Mouse (Mus musculus): Measurements from ENCODE around the gene Gm49450.
"Not testable (repeated sequence)": the region's sequence is repeated elsewhere in the genome, so short reads cannot be mapped to it uniquely, and the experiment has no call there.

Gene Gm49450

GRCm38 (mm10) chr15:98958901-98959420 is 5.6 kb upstream of the Gm49450 start:
- in situ Hi-C loops (cut with MboI, MseI): no loop called here

DNA sequence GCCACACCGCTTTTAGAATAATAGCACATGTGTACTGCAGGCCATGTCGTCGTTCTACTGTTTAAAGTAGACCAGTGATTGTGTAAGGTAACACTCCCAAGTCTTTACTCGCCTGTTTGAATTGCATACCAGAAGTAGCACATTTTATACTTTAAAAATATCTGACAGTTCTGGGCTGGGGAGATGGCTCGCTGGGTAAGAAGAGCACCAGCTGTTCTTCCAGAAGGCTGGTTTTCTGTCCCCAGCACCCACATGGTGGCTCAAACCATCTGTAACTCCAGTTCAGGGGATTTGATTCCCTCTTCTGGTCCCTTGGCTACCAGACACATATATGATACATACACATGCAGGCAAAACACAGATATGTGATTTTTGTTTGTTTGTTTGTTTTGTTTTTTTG is 4.1 kb upstream of the Gm49450 start:
- in situ Hi-C loops (cut with MboI, MseI): no loop called here

- in situ Hi-C loops (cut with MboI, MseI): no loop called here
Observed at GRCm38 (mm10) chr15:98956000-98956399, 2.6 kb upstream of the Gm49450 start.

- in situ Hi-C loops (cut with MboI, MseI): no loop called here
Observed at GRCm38 (mm10) chr15:98955324-98955723, 2.0 kb upstream of the Gm49450 start.

- in situ Hi-C loops (cut with MboI, MseI): no loop called here
Observed at GRCm38 (mm10) chr15:98954425-98955253, 1.3 kb upstream of the Gm49450 start.

- in situ Hi-C loops (cut with MboI, MseI): no loop called here
Observed at GRCm38 (mm10) chr15:98952751-98953400, 475 bp downstream of the Gm49450 start.

- in situ Hi-C loops (cut with MboI, MseI): no loop called here
Observed at GRCm38 (mm10) chr15:98952063-98952455, 1.3 kb downstream of the Gm49450 start.

DNA sequence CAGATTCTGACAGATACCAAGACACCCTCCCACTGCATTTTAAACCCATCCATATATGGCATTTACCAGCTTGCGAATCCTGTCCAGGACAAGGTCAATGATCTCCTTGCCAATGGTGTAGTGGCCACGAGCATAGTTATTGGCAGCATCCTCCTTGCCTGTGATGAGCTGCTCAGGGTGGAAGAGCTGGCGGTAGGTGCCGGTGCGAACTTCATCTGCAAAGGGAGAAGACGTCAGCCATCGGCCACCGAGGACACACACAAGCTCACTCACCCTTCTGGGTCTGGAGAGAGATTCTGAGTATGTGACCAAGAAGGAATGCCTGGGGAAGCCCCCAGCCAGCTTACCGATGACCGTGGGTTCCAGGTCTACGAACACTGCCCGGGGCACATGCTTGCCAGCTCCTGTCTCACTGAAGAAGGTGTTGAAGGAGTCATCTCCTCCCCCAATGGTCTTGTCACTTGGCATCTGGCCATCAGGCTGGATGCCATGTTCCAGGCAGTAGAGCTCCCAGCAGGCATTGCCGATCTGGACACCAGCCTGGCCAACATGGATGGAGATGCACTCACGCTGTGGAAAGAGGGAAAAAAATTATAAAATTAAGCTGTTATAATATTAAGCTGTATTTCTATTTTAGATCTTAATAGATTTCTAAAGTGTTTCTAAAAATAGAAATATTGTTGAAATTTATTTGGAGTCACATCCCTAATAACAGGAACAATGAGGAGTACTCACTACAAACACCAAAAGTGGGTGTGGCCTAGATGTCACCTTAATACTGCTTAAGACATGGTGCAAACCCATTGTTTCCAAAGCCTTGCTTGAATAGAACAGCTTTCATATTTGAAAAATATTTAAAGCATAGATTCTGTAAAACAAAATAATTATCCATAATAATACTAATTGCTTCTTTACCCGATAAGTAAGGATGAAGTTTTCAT is 2.0 kb downstream of the Gm49450 start:
- in situ Hi-C loops (cut with MboI, MseI): not testable (repeated sequence)

GRCm38 (mm10) chr15:98949607-98949892 is 3.8 kb downstream of the Gm49450 start:
- in situ Hi-C loops (cut with MboI, MseI): no loop called here

DNA sequence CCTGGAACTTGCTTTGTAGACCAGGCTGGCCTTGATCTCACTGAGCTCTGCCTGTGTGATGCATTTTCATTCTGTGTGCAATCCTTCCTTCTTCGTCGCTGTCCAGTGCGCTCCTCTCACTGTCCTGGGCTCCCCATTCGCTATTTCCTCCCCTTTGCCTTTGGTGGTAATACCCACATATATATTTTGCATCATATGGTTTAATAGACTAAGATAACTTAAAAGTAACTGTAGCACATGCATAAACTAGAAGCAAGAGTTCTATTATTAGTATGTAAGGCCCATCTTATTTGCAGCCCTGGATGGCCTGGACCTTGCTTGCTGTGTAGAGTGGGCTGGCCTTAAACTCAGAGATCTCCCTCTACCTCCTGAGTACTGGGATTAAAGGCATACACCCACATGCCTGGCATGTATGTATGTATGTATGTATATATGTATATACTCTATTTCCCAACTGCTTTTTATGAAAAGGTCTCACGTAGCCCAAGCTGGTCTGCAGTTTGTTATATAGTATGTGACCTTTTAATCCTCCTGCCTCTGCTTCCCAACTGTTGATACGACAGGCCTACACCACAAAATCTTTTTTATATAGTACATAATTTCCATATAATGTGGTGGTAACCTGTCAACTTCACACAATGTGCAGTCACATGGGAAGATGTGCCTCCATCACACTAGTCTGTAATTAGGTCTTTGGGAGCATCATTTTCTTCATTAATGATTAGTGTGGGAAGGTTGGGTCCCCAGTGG is 4.3 kb downstream of the Gm49450 start:
- in situ Hi-C loops (cut with MboI, MseI): no loop called here

DNA sequence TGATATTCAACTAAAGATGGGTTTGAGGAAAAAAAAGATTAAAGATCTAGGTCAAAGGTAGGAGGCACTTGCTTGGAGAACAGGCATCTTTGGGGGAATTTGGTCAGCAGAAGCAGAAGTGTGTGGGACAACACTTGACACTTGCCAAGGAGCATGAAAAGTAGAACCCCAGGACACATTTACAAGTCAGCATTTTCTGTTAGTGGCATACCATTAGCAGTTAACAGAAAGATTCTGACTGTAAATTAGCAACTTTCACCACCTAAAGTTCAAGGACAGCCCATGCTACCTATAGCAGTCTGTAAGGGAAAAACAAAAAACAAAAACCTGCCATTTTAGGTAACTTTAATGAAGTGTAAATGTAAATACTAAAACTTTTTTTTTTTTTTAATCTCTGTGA is 5.0 kb downstream of the Gm49450 start:
- in situ Hi-C loops (cut with MboI, MseI): no loop called here

DNA sequence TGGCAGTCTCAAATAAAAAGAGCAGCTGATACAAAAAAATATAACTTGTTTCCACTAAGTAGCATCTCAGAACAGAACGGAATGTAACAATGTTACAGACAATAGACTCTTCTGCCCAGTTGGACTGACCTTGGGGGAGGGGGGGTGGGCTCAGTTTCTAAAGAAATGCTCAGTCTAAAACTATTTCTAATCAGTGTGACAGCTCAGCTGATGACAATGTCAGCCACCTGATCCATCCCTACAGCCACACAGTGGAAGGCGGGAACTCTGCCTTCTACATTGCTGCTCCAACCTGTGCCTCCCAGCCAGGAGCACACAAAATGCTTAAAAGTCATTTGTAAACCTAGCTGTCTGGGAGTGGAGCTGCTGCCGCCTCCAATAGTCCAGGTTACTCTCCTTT is 5.5 kb downstream of the Gm49450 start:
- in situ Hi-C loops (cut with MboI, MseI): no loop called here

- in situ Hi-C loops (cut with MboI, MseI): loop anchor here (5.0 kb wide), 1 partner anchor 49 kb away; no protein-coding TSS in a partner anchor
Observed at GRCm38 (mm10) chr15:98943133-98943532, 10.2 kb downstream of the Gm49450 start.

DNA sequence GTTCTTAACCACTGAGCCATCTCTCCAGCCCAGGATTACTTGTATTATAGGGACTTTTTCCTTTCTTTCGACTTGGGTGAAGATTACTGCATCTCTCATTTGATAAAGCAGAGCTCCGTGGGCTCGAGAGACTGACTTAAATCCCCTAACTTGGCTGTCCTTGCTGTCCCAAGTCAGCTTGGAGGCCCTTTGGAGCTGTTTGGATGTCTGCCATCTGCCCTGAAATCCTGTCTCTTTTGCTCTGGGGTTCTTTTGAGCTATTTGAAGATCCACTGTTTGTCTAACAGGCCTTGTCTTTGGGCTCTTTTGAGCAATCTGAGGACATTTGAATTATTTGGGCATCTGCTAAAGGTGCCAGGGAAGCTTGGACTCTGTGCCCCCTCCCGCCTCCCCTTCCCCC is 11.3 kb downstream of the Gm49450 start:
- in situ Hi-C loops (cut with MboI, MseI): loop anchor here (5.0 kb wide), 1 partner anchor 50 kb away; no protein-coding TSS in a partner anchor

- in situ Hi-C loops (cut with MboI, MseI): loop anchor here (5.0 kb wide), 1 partner anchor 51 kb away; no protein-coding TSS in a partner anchor
Observed at GRCm38 (mm10) chr15:98941539-98941938, 11.8 kb downstream of the Gm49450 start.

DNA sequence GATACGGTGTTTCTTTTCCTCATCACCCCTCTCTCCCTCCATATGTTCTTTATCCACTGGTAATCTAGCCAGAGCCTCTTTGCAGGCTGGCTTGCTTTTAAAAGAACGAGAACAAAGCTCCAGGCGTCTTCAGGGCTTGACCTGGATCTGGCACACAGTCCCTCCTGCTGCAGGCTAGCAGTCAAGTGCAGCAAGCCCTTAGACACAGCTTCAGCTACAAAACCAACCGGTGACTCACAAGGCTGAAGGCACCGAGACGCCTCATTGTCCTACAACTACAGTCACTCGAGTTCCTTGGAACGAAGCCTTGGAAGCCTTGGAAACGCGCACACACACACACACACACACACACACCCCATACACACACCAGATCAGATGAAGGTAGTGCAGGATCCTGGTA is 12.5 kb downstream of the Gm49450 start:
- in situ Hi-C loops (cut with MboI, MseI): loop anchor here (5.0 kb wide), 1 partner anchor 51 kb away; no protein-coding TSS in a partner anchor

DNA sequence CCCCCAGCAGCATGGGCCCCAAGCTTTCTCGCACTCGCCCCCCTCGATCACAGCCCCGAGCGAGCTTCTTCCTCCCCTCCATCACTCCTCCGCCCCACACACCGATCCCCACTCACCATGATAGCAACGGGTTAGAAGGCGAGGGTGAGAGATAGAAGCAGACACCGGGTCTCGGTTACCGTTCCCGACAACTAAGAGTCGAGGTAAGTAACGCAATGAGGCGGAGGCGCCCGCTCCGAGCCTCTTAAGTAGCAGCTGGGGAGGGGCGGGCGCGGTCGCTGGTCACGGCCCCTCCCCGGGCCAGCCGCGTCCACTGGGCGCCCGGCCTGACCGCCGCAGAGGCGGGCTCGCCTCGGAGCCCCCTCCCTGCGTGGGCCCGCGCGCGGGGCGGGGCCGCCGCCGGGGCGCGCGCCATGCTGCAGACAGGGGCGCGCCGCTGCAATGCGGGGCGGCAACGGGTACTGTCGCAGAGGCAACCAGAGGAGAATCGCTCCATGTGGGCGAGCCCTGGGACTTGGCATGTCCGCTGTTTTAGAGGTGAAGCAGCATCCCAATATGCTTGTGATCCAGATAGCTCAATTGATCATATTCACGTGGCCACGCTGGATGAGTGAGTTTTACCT is 19.0 kb downstream of the Gm49450 start, which contains the start of gene Tuba1b:
TSS of gene Tuba1b (minus strand) at position 349 of the 623 bp plus-strand sequence.
- in situ Hi-C loops (cut with MboI, MseI): loop anchor here (5.0 kb wide), 1 partner anchor 98 kb away; no protein-coding TSS in a partner anchor

GRCm38 (mm10) chr15:98933833-98934216 is 19.5 kb downstream of the Gm49450 start:
- in situ Hi-C loops (cut with MboI, MseI): loop anchor here (5.0 kb wide), 1 partner anchor 98 kb away; no protein-coding TSS in a partner anchor

- in situ Hi-C loops (cut with MboI, MseI): loop anchor here (5.0 kb wide), 1 partner anchor 99 kb away; no protein-coding TSS in a partner anchor
Observed at GRCm38 (mm10) chr15:98933004-98933671, 20.2 kb downstream of the Gm49450 start.

- in situ Hi-C loops (cut with MboI, MseI): loop anchor here (5.0 kb wide), 1 partner anchor 101 kb away; no protein-coding TSS in a partner anchor
Observed at GRCm38 (mm10) chr15:98930998-98931397, 22.4 kb downstream of the Gm49450 start.
